Mouse (Mus musculus) thymus, postnatal 36 days (tissue): ENCODE data around the gene Vmn2r69.

Experiments
- DNase-seq, 2 experiments: peaks; one replicate each; pipeline ENCODE4 v3.0.0; 2022; ENCODE audit warnings: mixed read lengths in 2 of 2

Gene Vmn2r69

DNA sequence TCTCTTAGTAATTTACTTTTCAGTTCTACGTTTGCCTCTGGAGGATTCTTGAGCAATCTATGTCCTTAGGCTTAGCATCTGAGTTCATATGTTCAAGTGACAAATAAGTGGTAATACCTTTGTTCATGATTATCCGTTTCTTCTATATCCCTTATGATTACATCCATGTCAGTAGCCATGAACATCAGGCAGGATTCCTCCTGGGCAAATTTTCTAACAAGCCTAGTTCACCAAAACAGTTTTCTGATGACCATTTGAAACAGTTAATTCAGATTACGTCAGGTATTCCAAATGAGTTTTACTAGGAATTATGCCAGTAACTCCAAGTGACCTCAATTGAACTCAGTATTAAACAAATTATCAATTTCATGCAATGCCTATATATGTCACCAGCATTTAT lies at the start of gene Vmn2r69:
Gene Vmn2r69, minus strand, starts transcription at position 101 of the 400 bp plus-strand sequence.
- no peak for DNase-seq
